Mouse (Mus musculus) heart, postnatal 10 days (tissue): ENCODE measurements around the gene Chid1. TPM values are rescaled to one million over a fixed set of nuclear protein-coding genes. Genes with fewer than 3 reads are reported as not detected.

ENCODE experiments used
- DNase-seq, 2 experiments: peaks; one replicate each; pipeline ENCODE4 v3.0.0; 2021
- intact Hi-C: fragments of 180-260 bp; cut with DNase I; formaldehyde crosslinking; loops from one replicate; pipeline ENCODE4 v1.15.1; 2025
- total RNA-seq, 2 experiments: library from RNA; stranded (reverse); gene quantifications; 2 replicates each; pipeline ENCODE4 v1.2.3; 2021

Chid1 gene
- total RNA-seq, 2 experiments from 2014 or later: 32.7 to 37.3 TPM

DNA sequence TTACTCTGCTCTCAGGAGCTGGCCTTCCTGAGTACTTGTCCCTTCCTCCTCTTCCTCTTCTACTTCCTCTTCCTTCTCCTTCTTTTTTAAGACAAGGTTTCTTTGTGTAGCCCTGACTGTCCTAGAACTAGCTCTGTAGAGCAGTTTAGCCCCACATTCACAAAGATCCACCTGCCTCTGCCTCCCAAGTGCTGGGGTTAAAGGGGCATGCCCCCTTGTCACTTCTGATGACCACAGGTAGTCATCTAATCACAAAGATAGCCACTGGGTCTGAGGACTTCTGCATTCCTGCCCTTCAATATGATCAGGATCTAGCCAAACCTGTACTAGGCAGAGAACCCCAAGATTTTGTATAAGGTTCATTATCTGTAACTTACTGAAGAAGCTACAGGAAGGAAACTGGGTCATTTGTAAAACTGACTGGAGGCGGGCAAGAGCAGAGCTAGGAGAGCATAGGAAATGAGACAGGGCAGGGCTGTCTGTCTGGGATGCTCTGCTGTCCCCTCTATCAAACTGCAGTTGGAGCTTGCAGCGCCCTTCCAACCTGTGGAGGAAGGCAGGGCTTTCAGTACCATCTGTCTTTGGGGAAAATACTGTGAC lies 20.2 kb upstream of the Chid1 start:
- DNase-seq: no peak
- intact Hi-C loops: no loop called here

DNA sequence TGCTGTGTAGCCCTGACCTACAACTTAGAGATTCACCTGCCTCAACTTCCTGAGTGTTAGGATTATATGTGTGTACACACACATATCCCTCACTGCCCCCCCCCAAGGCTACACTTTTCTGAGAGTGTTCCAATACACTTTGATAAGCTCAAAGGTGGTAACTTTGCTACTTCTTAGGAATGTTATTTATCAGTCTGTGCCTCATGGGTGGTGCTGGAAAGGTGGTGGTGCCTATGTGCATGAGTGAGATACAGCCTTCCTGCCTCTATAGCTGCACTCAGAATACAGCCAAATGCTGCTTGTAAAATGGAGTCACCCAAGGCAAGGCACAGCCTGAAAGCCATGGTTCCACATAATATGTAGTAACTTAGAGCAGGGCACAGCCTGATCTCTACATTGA lies 19.3 kb upstream of the Chid1 start:
- no peak for DNase-seq
- intact Hi-C loops: no loop called here

DNA sequence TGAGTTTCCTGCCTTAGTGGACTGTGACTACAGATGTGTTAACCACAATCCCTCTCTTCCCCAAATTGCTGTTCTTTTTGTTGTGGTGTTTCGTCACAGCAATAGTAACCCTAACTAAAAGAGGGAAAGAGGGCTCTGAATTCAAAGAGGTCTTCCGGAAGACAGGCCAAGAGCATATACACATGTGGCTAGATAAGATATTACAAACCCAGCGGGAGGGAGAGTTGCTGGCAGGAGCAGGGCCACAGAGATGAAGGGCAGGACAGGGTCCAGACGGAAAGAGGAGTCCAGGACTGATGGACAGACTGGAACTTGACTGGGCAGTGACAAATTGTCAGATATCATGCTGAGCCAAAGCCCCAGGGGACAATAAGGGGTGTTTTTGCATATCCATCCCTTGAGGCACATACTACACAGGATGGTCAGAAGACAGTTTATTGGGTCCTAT lies 18.7 kb upstream of the Chid1 start:
- no peak for DNase-seq
- intact Hi-C loops: no loop called here

DNA sequence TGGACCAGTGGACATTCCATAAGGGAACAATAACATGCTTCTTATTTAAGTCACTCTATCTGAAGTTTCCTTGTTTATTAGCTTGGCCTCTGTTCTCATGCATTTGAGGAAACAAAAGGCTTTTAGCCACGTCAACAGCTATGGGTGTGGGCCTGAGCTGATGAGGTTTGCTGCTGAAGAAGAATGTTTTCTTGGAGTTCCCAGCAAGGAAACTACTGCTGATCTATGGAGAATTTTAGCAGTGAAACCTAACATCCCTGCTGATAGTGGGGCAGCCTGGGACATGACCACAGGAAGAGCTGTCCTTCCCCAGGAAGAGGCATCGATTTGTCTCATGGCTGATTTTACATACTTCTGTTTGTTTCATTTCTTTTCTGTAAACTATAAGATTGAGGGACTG lies 10.8 kb upstream of the Chid1 start:
- no peak for DNase-seq
- intact Hi-C loops: no loop called here

DNA sequence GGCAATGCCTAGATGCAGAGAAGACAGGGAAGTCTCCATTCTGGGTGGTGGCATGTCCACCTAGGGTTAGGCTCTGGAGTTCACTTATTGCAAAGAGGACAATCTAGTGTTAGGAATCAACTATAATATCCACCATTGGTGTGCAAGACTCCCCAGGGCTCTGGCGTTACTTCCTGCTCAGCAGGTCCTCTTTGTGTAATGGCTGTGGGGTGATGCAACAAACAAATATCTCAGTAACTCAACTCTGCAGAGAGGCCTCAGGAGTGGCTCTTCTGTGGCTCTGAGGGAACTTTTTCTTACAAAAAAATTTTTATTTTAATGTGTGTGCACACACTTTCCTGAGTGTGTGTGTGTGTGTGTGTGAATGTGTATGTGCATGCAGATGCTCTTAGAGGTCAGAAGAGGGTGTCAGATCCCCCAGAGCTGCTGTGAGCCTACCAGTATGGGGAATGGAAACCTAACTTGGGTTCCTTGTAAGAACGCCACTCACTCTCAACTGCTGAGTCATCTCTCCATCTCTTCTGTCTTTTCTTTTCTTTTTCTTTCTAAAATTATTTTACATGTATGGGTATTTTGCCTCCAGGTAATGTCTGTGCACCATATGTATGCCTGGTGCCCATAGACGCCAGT lies 9.9 kb upstream of the Chid1 start:
- no peak for DNase-seq

DNA sequence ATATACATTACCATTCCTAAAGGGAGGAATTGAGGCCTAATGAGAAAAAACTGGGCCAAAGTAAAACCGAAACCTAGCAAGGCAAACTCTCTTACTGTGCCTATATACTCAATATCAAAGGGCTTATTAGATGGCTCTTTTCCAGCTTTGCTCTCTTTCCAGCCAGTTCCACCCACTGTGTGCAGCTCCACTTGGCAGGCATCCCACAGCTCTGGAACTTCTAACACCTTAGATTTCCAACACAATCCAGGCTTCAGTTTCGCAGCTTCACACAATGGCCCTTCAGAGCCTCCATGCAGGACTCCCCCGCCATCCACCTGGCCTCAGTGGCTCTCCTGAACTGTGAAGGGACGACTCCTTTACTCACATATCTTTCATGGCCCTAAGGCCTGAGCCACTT lies 5.0 kb upstream of the Chid1 start:
- intact Hi-C loops: no loop called here
- DNase-seq: no peak

More for the DNA sequence above, 9.9 kb upstream of the Chid1 start:
- intact Hi-C loops: no loop called here

DNA sequence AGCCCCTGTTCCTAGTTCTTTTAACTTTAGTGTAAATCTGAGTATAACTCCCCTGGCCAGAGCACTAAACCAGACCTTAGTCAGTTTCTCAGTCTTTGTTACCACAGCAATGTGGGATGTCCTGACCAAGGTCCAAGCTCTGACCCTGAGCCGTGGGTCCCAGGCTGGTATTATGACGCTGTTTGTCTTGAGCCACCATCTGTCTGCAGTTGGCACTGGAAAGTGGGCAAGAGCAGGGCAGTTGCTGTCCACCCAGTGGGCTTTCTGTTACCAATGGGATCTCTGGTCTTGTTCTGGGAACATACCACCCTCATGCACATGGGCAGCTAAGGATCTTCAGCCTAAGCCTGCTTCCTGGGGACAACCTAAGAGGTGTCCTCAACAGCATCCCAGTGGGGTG lies 2.9 kb upstream of the Chid1 start:
- DNase-seq: no peak
- intact Hi-C loops: no loop called here

DNA sequence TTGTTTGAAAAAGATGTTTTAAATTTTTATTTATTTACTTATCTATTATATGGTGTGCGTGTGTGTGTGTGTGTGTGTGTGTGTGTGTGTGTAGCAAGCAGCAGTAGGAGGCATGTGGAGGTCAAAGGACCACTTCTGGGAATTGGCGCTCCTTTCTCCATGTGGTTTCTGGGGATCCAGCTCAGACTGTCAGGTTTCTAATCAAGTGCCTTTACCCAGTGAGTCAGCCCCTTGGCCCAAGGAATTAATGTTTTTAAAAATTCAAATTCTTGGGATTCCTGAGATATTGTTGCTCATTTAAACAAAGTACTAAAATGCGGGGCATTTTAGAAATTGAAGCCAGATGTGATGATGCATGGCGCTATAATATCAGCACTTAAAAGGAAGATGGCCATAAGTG lies 2.0 kb upstream of the Chid1 start:
- no peak for DNase-seq
- intact Hi-C loops: no loop called here

DNA sequence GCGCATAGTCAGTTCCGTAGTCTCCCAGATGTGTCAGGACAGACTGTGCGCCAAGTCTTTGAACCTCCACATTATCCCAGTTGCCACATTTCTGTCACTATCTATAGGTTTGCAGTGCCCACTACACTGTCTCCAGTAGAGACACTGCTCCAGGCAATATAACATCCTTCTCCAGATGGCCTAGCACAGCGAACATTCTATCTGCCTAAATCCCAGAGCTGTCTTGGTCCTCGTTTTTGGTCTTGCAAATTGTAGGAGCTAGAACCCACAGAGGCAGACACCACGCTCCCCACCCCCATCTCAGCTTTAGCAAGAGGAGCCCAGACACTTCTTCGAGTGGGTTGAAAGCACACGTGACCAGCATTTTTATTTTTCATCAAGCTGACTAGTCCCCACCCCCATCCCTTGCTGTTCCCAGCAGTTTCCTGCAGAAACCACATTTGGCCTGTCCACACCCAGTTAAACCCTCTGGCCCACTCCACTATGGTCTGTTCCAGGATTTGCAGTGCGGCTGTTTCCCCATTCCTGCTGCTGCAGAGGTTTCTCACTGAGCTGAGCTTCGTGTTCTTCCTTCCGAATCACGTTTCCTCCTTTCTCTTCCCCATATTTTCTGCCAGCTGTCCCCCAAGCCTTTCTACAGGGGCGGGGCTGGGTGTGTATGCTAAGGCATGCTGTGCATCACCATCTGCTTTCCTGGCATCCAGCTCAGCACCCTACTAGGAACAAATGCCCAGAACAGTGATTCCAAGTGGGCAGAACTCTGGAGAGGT lies 840 bp upstream of the Chid1 start:
- intact Hi-C loops: no loop called here
- peak; percentile 76 to 79 for DNase-seq

DNA sequence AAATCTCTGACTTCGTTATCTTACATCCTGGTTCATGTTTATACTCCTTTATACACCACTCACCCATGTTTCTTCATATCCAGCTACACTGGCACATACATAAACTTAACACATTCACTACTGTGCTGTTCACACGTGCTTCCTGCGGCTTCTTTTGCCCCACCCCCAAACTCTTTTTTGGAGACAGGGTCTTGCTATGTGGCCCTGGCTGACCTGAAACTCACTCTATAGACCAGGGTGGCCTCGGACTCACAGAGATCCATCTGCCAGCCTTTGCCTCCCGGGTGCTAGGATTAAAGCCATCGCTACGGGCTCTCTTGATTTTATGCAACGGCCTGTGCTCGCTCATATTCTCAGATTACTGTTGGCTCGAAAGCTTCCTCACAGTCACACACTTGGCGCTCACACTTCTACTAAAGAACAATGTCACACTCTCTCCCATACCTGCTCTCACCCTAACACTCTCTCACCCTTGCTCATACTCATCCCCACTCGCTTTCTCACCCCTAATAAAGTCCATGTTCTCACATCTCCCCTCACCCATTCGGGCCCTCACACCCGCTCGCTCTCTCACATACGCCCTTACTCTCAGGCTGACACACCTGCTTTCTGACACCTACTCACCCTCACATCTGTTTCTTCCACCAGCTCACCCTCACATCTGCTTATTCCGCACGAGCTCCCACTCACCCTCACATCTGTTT lies 653 bp downstream of the Chid1 start:
- intact Hi-C loops: loop anchor here (5.0 kb wide), 1 partner anchor 73 kb away; no protein-coding TSS in a partner anchor
- no peak for DNase-seq

DNA sequence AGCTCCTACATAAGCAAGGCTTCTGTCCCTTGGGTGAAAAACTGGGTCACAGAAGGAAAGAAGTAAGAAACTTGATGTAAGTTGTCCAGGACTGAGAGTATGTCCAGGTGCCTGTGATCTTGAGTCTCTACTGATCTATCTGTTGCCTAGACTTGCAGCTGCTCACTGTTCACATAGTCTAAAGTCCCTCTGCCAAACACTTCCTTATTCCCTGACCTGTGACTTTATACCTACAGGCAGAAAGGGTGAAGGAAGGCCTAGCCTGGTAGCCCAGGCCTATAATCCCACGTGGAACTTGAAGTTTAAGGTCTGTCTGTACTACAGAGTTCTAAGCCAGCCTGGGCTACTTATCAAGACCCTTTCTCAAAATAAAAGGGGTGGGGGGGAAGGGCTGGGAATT lies 4.1 kb downstream of the Chid1 start:
- intact Hi-C loops: loop anchor here (5.0 kb wide), 1 partner anchor 77 kb away; no protein-coding TSS in a partner anchor
- no peak for DNase-seq

DNA sequence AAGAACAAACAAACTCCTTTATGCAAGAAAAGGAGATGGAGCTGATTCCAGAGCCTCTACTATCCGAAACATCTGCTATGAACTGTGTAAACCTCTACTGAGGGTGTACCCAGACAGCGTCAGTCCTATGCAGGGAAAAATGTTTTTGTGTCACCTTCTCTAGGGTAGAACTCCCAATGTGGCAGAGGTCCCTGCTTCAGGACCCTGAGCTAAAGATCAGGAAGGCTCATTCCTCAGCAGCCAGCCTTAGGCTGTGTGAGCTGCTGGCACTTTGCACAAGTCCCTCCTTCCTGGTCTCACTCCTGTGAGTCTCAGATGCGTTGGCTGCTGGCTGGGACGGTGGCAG lies 14.1 kb downstream of the Chid1 start:
- no peak for DNase-seq
- intact Hi-C loops: loop anchor here (1.0 kb wide), 2 partner anchors 44 to 116 kb away; no protein-coding TSS in a partner anchor

DNA sequence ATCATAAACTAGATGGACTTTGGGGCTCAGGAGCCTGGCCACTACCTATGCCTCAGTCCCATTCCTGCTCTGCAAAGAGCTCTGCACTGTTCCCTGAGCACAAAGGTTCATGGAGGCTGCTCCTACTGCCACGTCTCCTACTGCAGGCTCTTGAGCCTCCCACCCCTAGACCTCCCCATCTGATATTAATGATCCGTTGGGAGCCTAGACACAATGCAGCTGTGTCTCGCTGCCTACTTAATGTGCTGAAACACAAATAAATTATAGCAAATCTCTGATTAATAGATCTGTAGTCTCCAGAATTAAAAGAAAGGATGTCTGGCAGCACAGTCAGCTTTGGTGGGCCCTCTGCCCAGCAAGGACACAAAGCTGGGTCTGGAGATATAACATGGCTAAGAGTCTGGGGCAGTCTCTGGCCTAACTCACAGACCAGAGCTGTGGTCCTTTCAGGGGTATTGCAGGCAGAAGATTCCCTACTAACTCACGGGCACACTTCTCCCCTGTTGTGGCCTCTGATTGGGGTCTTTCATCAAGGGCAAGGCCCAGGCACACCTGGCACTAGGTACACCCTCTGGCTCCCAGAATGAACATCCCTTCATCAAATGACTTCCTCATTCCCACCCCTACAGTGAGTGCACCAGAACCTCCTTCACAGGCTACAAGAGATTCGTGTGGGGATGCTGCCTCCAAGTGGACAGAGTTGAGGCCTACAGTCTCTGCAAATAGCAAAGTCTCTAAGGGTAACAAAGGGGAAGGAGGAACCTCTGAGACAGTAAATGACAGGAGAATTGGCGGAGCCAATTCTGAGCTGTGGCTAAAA lies 14.7 kb downstream of the Chid1 start:
- intact Hi-C loops: loop anchor here (1.0 kb wide), 2 partner anchors 44 to 116 kb away; no protein-coding TSS in a partner anchor
- DNase-seq: peak; percentile 86 to 91

DNA sequence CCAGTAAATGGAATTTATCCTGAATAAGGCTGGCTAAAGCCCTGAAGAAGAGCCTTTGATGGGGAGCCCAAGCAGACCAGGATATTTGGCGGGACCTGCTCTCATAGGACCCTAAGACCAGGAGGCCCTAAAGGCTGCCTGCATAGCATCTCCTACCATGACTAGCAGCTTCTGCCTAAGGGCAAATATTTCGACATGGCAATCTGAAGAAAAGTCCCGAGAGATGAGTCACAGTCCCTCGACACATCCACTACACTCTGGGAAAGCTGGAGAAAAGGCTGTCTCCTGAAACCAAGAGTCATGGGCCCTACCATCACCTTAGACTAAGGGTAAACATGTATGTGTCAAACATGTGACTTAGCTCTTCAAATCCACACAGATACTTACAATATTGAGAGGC lies 15.4 kb downstream of the Chid1 start:
- intact Hi-C loops: no loop called here
- DNase-seq: no peak

DNA sequence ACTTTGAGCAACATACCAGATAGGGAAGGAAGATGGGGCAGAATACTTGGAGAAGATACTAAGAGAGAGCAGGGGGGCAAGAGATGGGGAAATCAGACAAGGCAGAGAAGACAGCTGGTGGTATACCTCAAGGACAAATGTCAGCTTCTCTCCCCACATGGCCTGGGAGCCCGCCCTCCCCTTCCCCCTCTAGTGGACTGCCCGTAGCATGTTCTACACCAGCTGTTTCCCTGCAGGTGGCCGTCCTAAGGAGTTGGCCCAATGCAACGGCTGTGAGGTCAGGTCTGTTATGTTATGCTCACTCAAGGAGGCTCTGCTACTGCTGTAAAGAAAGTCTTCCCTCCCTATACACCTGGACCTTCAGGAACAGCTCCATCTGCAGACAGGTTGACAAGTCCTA lies 16.6 kb downstream of the Chid1 start:
- DNase-seq: no peak
- intact Hi-C loops: no loop called here

DNA sequence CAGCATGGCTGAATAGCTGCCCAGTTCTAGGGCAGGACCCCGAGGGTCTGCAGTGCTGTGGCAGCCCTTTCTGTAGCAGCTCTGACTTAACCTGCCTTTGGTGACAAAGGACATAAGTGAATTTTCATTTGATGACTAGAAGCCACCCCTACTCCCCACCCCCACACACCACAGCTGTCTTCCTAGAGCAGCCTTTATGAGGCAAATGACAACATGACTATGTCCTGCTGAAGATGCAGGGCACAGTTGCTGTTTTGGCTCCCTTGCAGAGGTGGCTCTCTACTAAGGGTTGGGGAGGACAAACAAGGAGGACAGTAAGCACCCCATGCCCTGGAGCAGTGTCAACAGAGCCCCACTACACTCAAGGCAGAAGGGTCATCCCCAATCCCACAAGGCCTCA lies 19.9 kb downstream of the Chid1 start:
- intact Hi-C loops: no loop called here
- no peak for DNase-seq

DNA sequence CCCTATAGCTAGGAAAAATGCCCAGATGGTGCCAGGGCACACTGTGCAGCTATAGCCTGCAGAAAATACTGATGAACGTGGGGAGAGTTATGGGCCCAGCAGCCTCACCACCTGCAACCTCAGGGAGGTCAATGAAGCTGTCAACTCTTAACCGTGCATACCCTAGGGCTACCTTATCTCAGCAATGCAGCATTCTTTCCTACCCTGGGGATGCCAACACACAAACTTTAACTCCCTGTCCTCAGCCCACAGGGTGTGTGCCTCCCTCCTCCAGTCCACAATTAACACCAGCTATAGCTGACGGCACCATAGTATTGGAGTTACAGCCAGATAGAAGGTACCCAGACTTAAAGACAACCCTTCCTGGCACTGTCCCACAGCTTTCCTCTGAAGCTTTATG lies 20.7 kb downstream of the Chid1 start:
- peak; percentile 49 to 57 for DNase-seq
- intact Hi-C loops: no loop called here

DNA sequence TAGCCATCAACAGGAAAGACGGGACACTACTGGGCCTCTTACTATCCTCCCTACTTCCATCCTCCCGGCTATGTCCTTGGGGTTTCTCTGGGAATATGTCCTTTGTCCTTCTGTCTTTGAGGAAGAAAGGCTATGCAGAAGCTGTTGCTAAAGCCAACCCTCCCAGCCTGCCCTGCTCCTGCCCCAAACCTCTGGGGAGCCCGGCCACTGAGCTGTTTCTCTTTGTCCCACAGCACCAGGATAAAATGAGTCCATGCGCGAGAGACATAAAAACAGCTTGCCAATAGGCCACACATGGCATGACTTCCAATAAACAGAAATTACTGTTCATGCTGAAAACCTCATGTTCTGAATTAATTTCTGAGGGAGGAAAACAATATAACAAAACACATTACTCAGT lies 21.4 kb downstream of the Chid1 start:
- no peak for DNase-seq
- intact Hi-C loops: no loop called here

DNA sequence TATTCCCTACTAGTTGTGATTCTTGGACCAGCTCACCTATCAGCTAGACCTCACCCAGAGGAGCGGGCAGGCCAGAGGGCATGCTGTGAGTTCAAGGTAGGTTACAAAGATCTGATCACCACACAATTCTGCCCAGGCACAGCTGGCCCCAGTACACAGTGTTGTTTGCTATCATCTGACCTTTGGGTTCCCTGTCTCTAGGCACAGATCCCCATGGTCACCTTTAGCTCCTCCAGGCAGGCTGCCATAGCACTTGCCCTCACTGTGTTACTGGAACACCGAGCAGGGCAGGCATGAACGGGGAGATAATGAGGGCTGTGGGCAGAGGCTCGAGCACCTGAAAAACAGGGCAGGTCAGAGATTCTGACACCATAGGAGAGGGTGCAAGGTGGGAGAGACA lies 22.0 kb downstream of the Chid1 start:
- DNase-seq: peak in 1 of 2 experiments; percentile 63
- intact Hi-C loops: no loop called here

DNA sequence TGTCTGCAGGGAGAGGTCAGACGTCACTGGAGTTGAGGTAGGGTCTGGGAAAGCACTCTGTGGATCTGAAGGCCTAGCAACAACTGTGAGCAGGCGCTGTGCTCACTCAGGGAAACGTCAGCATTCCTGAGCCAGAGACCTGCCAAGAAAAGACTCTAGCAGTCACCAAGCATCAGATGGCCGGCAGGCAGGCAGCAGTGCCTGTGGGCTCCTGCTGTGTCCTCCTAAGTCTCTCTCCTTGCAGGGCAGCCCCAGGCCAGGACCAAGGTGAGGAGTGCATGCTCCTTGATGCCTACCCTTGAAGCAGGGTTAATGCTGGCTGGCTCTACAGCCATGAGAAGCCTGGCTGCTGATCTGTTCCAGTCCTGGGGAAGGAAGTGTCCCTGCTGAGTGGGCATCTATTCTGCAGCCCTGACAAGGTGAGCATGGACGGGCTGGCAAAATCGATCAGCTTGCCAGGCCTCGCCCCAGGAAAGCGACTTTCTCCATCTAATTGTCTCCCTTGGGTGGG lies 28.9 kb downstream of the Chid1 start:
- peak; percentile 58 to 66 for DNase-seq

More for the DNA sequence above, 28.9 kb downstream of the Chid1 start:
- intact Hi-C loops: no loop called here
